Mouse (Mus musculus): ENCODE measurements around the gene Noct.

GRCm38 (mm10) chr3:51238515-51238914 is 14.3 kb downstream of the Noct start:
- TF ChIP-seq CTCF (conservative IDR thresholded peaks at IDR 0.05; ENCODE audit: low read length) (no peak), POU5F1 (IDR thresholded peaks at IDR 0.05; ENCODE audit: borderline replicate concordance, low read length) (no peak), NANOG (IDR thresholded peaks at IDR 0.05; ENCODE audit: borderline replicate concordance, low read length) (no peak)
